Comparison of ENCODE assay signal across 18 mouse cellular contexts in genomic region chr10:86838827-86839226, GRCm38 (mm10).
"Had no signal": no experiment of that assay in that cellular context is flagged by ENCODE, and none has a peak within 500 bp of the region (broad histone marks: within the 10 kb centered on the region; RNA-seq: fewer than 3 reads in every experiment).

No protein-coding gene starts in this region.

- H3K27ac ChIP-seq: kidney, embryonic 15.5 days; limb, embryonic 10.5 days; limb, embryonic 13.5 days; liver, embryonic 12.5 days; liver, embryonic 15.5 days; lung, embryonic 15.5 days; macrophage; midbrain, embryonic 13.5 days; stomach, postnatal 0 days had no signal

- H3K4me2 ChIP-seq: kidney, embryonic 15.5 days; limb, embryonic 13.5 days; liver, embryonic 12.5 days; liver, embryonic 15.5 days; lung, embryonic 15.5 days; midbrain, embryonic 13.5 days had no signal

- H3K4me1 ChIP-seq: kidney, embryonic 15.5 days; limb, embryonic 13.5 days; liver, embryonic 12.5 days; liver, embryonic 15.5 days; lung, embryonic 15.5 days; midbrain, embryonic 13.5 days had no signal

- H3K36me3 ChIP-seq: limb, embryonic 10.5 days; limb, embryonic 13.5 days; liver, embryonic 15.5 days had no signal

- H3K4me3 ChIP-seq: kidney, embryonic 15.5 days; limb, embryonic 10.5 days; limb, embryonic 13.5 days; liver, embryonic 12.5 days; liver, embryonic 15.5 days; lung, embryonic 15.5 days; midbrain, embryonic 13.5 days had no signal

- ATAC-seq: liver, embryonic 12.5 days; midbrain, embryonic 13.5 days; midbrain, embryonic 16.5 days had no signal

- DNase-seq: kidney, adult 8-10 months; kidney, postnatal 10 days; kidney, postnatal 36 days; liver; lung, adult 18-20 months; thymus, adult 2 months; thymus, postnatal 14 days; thymus, postnatal 4 days had no signal

- H3K9me3 ChIP-seq: kidney, embryonic 15.5 days; limb, embryonic 10.5 days; limb, embryonic 13.5 days; liver, embryonic 12.5 days; liver, embryonic 15.5 days; lung, embryonic 15.5 days; midbrain, embryonic 13.5 days had no signal

- H3K9ac ChIP-seq: kidney, embryonic 15.5 days; limb, embryonic 13.5 days; liver, embryonic 12.5 days; liver, embryonic 15.5 days; lung, embryonic 15.5 days; midbrain, embryonic 13.5 days had no signal

- H3K27me3 ChIP-seq: kidney, embryonic 15.5 days; liver, embryonic 12.5 days; lung, embryonic 15.5 days; midbrain, embryonic 13.5 days had no signal
